Mouse (Mus musculus): Measurements from ENCODE around the gene Ano5. TPM values are rescaled to one million over a fixed set of nuclear protein-coding genes. Genes with fewer than 3 reads are reported as not detected.

The Ano5 gene
- polyA plus RNA-seq, 2 experiments = 1.4 to 1.5 TPM

DNA sequence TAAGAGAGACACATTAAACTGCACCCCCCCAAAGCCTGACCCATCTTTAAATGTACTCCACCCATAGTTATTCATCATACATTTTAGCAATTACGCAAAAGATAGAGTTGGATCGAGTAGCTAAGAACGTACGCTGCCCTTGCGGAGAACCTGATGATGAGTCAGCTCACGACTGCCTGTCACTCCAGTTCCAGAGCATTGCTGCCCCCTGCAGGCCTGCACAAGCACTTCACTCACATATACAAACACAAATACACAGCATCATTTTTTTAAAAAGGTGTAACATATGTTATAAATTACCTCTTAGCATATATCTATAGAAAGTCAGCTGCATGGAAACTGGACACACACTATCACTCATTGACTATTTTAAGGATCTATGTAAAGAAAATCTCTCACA is 29.9 kb downstream of the Ano5 start:
- Histone ChIP-seq H3K9ac (ENCODE audit: low read depth, low read length, severe bottlenecking) (no peak overlapping the region), H3K36me3 (ENCODE audit: control insufficient read depth, insufficient read depth, low read length) (no peaks in the 10 kb centered on the region), H3K4me1 (ENCODE audit: control insufficient read depth, insufficient read depth, low read length) (no peaks in the 10 kb centered on the region), H3K9me3 (ENCODE audit: control insufficient read depth, low read length) (no peaks in the 10 kb centered on the region), H3K27ac (replicated peaks; ENCODE audit: low read depth, low read length) (no peak overlapping the region), H3K4me3 (replicated peaks; ENCODE audit: low read length) (no peak overlapping the region), H3K4me2 (replicated peaks; ENCODE audit: low read depth, low read length, severe bottlenecking) (no peak overlapping the region), H3K27me3 (ENCODE audit: control insufficient read depth, insufficient read depth, low read length) (no peaks in the 10 kb centered on the region)
- ATAC-seq (ENCODE audit: low FRiP score, low read depth) = no peak
- no peak for DNase-seq (ENCODE audit: low spot score)
- WGBS = 64% methylated on average over 6 of the region's 6 CpGs
- TF ChIP-seq POLR2A (IDR thresholded peaks at IDR 0.05; ENCODE audit: borderline replicate concordance, extremely low read depth, insufficient read depth, insufficient read length) = no peak

- 79% methylated on average over 4 of the region's 4 CpGs for WGBS
- Histone ChIP-seq H3K36me3 (ENCODE audit: control insufficient read depth, insufficient read depth, low read length) (no peaks in the 10 kb centered on the region), H3K9ac (ENCODE audit: low read depth, low read length, severe bottlenecking) (no peak overlapping the region), H3K4me1 (ENCODE audit: control insufficient read depth, insufficient read depth, low read length) (no peaks in the 10 kb centered on the region), H3K4me3 (replicated peaks; ENCODE audit: low read length) (no peak overlapping the region), H3K9me3 (ENCODE audit: control insufficient read depth, low read length) (no peaks in the 10 kb centered on the region), H3K27me3 (ENCODE audit: control insufficient read depth, insufficient read depth, low read length) (no peaks in the 10 kb centered on the region), H3K27ac (replicated peaks; ENCODE audit: low read depth, low read length) (no peak overlapping the region), H3K4me2 (replicated peaks; ENCODE audit: low read depth, low read length, severe bottlenecking) (no peak overlapping the region)
- no peak for DNase-seq (ENCODE audit: low spot score)
- ATAC-seq (ENCODE audit: low FRiP score, low read depth) = no peak
- TF ChIP-seq POLR2A (IDR thresholded peaks at IDR 0.05; ENCODE audit: borderline replicate concordance, extremely low read depth, insufficient read depth, insufficient read length) = no peak
Measured at GRCm38 (mm10) chr7:51600021-51600420, 89.2 kb downstream of the Ano5 start.

DNA sequence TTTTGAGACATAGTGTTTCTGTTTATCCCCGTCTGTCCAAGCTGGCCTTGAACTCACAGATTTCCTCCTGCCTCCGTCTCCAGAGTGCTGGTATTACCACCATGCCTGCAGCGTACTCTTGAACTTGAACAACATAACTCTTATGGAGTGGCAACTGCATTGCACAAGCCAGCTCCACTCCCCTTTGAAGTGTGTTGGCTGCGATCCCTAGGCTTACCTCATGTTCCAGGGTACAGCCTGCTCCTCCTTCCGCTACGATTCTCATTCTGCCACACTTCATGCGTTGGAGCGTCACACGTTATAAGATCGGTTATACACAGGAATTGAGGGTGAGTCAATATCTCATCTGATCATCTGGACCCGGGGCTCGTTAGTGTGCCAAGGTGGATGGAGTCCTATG is 92.9 kb downstream of the Ano5 start:
- Histone ChIP-seq H3K27ac (replicated peaks; ENCODE audit: low read depth, low read length) (no peak overlapping the region), H3K4me1 (ENCODE audit: control insufficient read depth, insufficient read depth, low read length) (no peaks in the 10 kb centered on the region), H3K9me3 (ENCODE audit: control insufficient read depth, low read length) (no peaks in the 10 kb centered on the region), H3K4me2 (replicated peaks; ENCODE audit: low read depth, low read length, severe bottlenecking) (no peak overlapping the region), H3K27me3 (ENCODE audit: control insufficient read depth, insufficient read depth, low read length) (no peaks in the 10 kb centered on the region), H3K4me3 (replicated peaks; ENCODE audit: low read length) (no peak overlapping the region), H3K36me3 (ENCODE audit: control insufficient read depth, insufficient read depth, low read length) (no peaks in the 10 kb centered on the region), H3K9ac (ENCODE audit: low read depth, low read length, severe bottlenecking) (no peak overlapping the region)
- TF ChIP-seq POLR2A (IDR thresholded peaks at IDR 0.05; ENCODE audit: borderline replicate concordance, extremely low read depth, insufficient read depth, insufficient read length) = no peak
- 86% methylated on average over 12 of the region's 12 CpGs for WGBS
- DNase-seq (ENCODE audit: low spot score) (no peak), ATAC-seq (ENCODE audit: low FRiP score, low read depth) (no peak)

DNA sequence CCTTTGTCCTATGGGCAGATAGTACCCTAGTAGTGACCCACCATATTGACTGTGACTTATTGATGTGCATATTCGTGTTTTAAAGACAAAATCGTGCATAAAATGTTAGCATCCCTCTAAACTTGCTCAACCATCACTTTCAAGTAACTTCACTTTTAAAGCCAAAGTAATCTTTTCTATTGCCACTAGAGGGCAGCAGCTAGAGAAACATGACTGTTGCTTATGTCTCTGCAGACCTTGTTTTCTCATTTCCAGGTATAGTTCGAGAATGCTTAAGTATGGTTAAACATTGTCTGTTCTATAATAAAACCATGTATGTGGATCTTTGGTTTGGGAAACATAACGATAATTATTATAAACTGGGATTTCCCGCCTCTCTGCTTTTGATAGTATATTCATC is 103.6 kb downstream of the Ano5 start:
- TF ChIP-seq POLR2A (IDR thresholded peaks at IDR 0.05; ENCODE audit: borderline replicate concordance, extremely low read depth, insufficient read depth, insufficient read length) = no peak
- WGBS = 37% methylated on average over 5 of the region's 5 CpGs
- peak; percentile 52 for DNase-seq (ENCODE audit: low spot score)

DNA sequence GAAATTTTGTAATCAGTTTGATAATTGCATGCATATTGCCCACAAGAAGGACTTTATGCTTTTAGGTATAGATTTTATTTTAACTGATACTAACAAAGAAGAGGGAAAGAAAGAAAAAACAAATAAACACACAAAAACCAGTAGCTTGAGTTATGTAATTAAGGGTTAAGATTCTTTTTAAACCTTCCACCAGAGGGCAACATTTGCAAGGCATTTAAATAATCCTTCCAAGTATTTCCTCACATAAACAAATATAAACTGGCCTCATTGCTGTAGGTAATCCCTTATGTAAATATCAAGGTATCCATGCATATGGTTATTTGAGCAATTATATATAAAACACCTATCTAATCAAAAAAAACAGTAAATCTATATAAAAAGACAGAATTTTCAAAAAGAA is 107.1 kb downstream of the Ano5 start:
- no peaks in the 10 kb centered on the region for H3K9me3 ChIP-seq (ENCODE audit: control insufficient read depth, low read length)
- no peaks in the 10 kb centered on the region for H3K36me3 ChIP-seq (ENCODE audit: control insufficient read depth, insufficient read depth, low read length)
- no peak overlapping the region for H3K4me2 ChIP-seq (replicated peaks; ENCODE audit: low read depth, low read length, severe bottlenecking)
- peak; percentile 70 for DNase-seq (ENCODE audit: low spot score)
- H3K4me3 ChIP-seq (replicated peaks; ENCODE audit: low read length) = no peak overlapping the region
- no peak for ATAC-seq (ENCODE audit: low FRiP score, low read depth)
- no peak overlapping the region for H3K27ac ChIP-seq (replicated peaks; ENCODE audit: low read depth, low read length)
- no peak for TF ChIP-seq POLR2A (IDR thresholded peaks at IDR 0.05; ENCODE audit: borderline replicate concordance, extremely low read depth, insufficient read depth, insufficient read length)
- H3K9ac ChIP-seq (ENCODE audit: low read depth, low read length, severe bottlenecking) = no peak overlapping the region
- H3K27me3 ChIP-seq (ENCODE audit: control insufficient read depth, insufficient read depth, low read length) = peaks cover 16% of the 10 kb centered on the region
- no peaks in the 10 kb centered on the region for H3K4me1 ChIP-seq (ENCODE audit: control insufficient read depth, insufficient read depth, low read length)

More for the DNA sequence above, 103.6 kb downstream of the Ano5 start:
- ATAC-seq (ENCODE audit: low FRiP score, low read depth) = no peak
- Histone ChIP-seq H3K9me3 (ENCODE audit: control insufficient read depth, low read length) (no peaks in the 10 kb centered on the region), H3K27ac (replicated peaks; ENCODE audit: low read depth, low read length) (no peak overlapping the region), H3K4me1 (ENCODE audit: control insufficient read depth, insufficient read depth, low read length) (no peaks in the 10 kb centered on the region), H3K4me3 (replicated peaks; ENCODE audit: low read length) (no peak overlapping the region), H3K36me3 (ENCODE audit: control insufficient read depth, insufficient read depth, low read length) (no peaks in the 10 kb centered on the region), H3K27me3 (ENCODE audit: control insufficient read depth, insufficient read depth, low read length) (no peaks in the 10 kb centered on the region), H3K4me2 (replicated peaks; ENCODE audit: low read depth, low read length, severe bottlenecking) (no peak overlapping the region), H3K9ac (ENCODE audit: low read depth, low read length, severe bottlenecking) (no peak overlapping the region)

- no peaks in the 10 kb centered on the region for H3K9me3 ChIP-seq (ENCODE audit: control insufficient read depth, low read length)
- H3K9ac ChIP-seq (ENCODE audit: low read depth, low read length, severe bottlenecking) = no peak overlapping the region
- H3K27ac ChIP-seq (replicated peaks; ENCODE audit: low read depth, low read length) = no peak overlapping the region
- WGBS = 24% methylated on average over 2 of the region's 2 CpGs
- peaks cover 17% of the 10 kb centered on the region for H3K27me3 ChIP-seq (ENCODE audit: control insufficient read depth, insufficient read depth, low read length)
- no peaks in the 10 kb centered on the region for H3K36me3 ChIP-seq (ENCODE audit: control insufficient read depth, insufficient read depth, low read length)
- H3K4me2 ChIP-seq (replicated peaks; ENCODE audit: low read depth, low read length, severe bottlenecking) = no peak overlapping the region
- TF ChIP-seq POLR2A (IDR thresholded peaks at IDR 0.05; ENCODE audit: borderline replicate concordance, extremely low read depth, insufficient read depth, insufficient read length) = no peak
- no peak overlapping the region for H3K4me3 ChIP-seq (replicated peaks; ENCODE audit: low read length)
- ATAC-seq (ENCODE audit: low FRiP score, low read depth) (no peak), DNase-seq (ENCODE audit: low spot score) (no peak)
- H3K4me1 ChIP-seq (ENCODE audit: control insufficient read depth, insufficient read depth, low read length) = no peaks in the 10 kb centered on the region
Measured at GRCm38 (mm10) chr7:51618412-51618811, 107.6 kb downstream of the Ano5 start.

Data from limb, embryonic 14.5 days (tissue).